Mouse (Mus musculus) midbrain, embryonic 15.5 days (tissue): ENCODE measurements around the gene Bcas3. TPM values are rescaled to one million over a fixed set of nuclear protein-coding genes. Genes with fewer than 3 reads are reported as not detected.

Source experiments
- ATAC-seq: fragments of 200-750 bp; cut with Nextera tagmentation; replicated peaks from 2 replicates; pipeline ENCODE4 v1.8.0; 2017; ENCODE audit warnings: moderate TSS enrichment
- H3K27ac ChIP-seq: fragments of 300-500 bp; sonication (generic); 2 replicates; pipeline ENCODE4 v1.5.1; 2015; ENCODE audit warnings: mild to moderate bottlenecking, inconsistent platforms
- H3K27me3 ChIP-seq: fragments of 300-500 bp; sonication (generic); replicated peaks from 2 replicates; pipeline ENCODE4 v1.6.1; 2015; ENCODE audit warnings: inconsistent platforms
- H3K36me3 ChIP-seq: fragments of 300-500 bp; sonication (generic); replicated peaks from 2 replicates; pipeline ENCODE4 v1.6.1; 2015; ENCODE audit warnings: inconsistent platforms
- H3K4me1 ChIP-seq: fragments of 300-500 bp; sonication (generic); 2 replicates; pipeline ENCODE4 v1.6.1; 2015; ENCODE audit warnings: inconsistent platforms
- H3K4me2 ChIP-seq: fragments of 300-500 bp; sonication (generic); 2 replicates; pipeline ENCODE4 v1.6.1; 2015; ENCODE audit warnings: inconsistent platforms, mild to moderate bottlenecking, moderate library complexity
- H3K4me3 ChIP-seq: fragments of 300-500 bp; sonication (generic); 2 replicates; pipeline ENCODE4 v1.5.1; 2015; ENCODE audit warnings: mild to moderate bottlenecking, inconsistent platforms
- H3K9ac ChIP-seq: fragments of 300-500 bp; sonication (generic); 2 replicates; pipeline ENCODE4 v1.6.1; 2015; ENCODE audit warnings: mild to moderate bottlenecking, inconsistent platforms
- H3K9me3 ChIP-seq: fragments of 300-500 bp; sonication (generic); 2 replicates; pipeline ENCODE4 v1.6.1; 2016; ENCODE audit warnings: inconsistent platforms
- WGBS: fragments of 180-500 bp; shearing (Covaris S2); methylation state at CpG from one replicate; pipeline ENCODE4 v1.1.7; 2015; ENCODE audit warnings: mixed read lengths; 5-methylcytosine and 5-hydroxymethylcytosine counted together
- polyA plus RNA-seq: library from polyadenylated mRNA; unstranded; fragments of >200 nt; fragmentation: Nextera tagmentation; extraction: Ambion mirVana; gene quantifications from 2 replicates; pipeline ENCODE4 v1.2.1, GENCODE M21; 2015

Gene Bcas3
- polyA plus RNA-seq, 1 experiment from 2014 or later: 30.8 TPM

GRCm38 (mm10) chr11:85837291-85837647 lies 484.3 kb downstream of the Bcas3 start:
- WGBS: 1% methylated on average over 18 of the region's 18 CpGs
- H3K9me3 ChIP-seq: no peaks in the 10 kb centered on the region
- H3K36me3 ChIP-seq: no peaks in the 10 kb centered on the region
- H3K27me3 ChIP-seq: peaks cover 81% of the 10 kb centered on the region
- no peak overlapping the region for H3K27ac ChIP-seq
- H3K4me3 ChIP-seq: no peak overlapping the region
- ATAC-seq: no peak
- no peak overlapping the region for H3K4me2 ChIP-seq
- no peak overlapping the region for H3K9ac ChIP-seq
- H3K4me1 ChIP-seq: peaks cover 23% of the 10 kb centered on the region

GRCm38 (mm10) chr11:85837648-85838423 lies 484.9 kb downstream of the Bcas3 start:
- no peak overlapping the region for H3K4me2 ChIP-seq
- H3K9me3 ChIP-seq: no peaks in the 10 kb centered on the region
- H3K9ac ChIP-seq: no peak overlapping the region
- H3K27me3 ChIP-seq: peaks cover 83% of the 10 kb centered on the region
- peaks cover 22% of the 10 kb centered on the region for H3K4me1 ChIP-seq
- no peak overlapping the region for H3K27ac ChIP-seq
- 1% methylated on average over 67 of the region's 67 CpGs for WGBS
- no peaks in the 10 kb centered on the region for H3K36me3 ChIP-seq
- ATAC-seq: no peak
- no peak overlapping the region for H3K4me3 ChIP-seq

GRCm38 (mm10) chr11:85838424-85839257 lies 485.7 kb downstream of the Bcas3 start:
- Histone ChIP-seq H3K4me3 (no peak overlapping the region), H3K27me3 (peaks cover 90% of the 10 kb centered on the region), H3K27ac (no peak overlapping the region), H3K36me3 (no peaks in the 10 kb centered on the region), H3K4me1 (peaks cover 23% of the 10 kb centered on the region), H3K4me2 (no peak overlapping the region), H3K9me3 (no peaks in the 10 kb centered on the region), H3K9ac (no peak overlapping the region)
- ATAC-seq: no peak
- WGBS: 5% methylated on average over 20 of the region's 20 CpGs

- WGBS: 9% methylated on average over 7 of the region's 7 CpGs
- H3K36me3 ChIP-seq: no peaks in the 10 kb centered on the region
- no peak for ATAC-seq
- H3K9me3 ChIP-seq: no peaks in the 10 kb centered on the region
- no peak overlapping the region for H3K4me3 ChIP-seq
- peaks cover 31% of the 10 kb centered on the region for H3K4me1 ChIP-seq
- no peak overlapping the region for H3K27ac ChIP-seq
- H3K4me2 ChIP-seq: no peak overlapping the region
- no peak overlapping the region for H3K9ac ChIP-seq
- H3K27me3 ChIP-seq: peaks cover 89% of the 10 kb centered on the region
These were observed 486.5 kb downstream of the Bcas3 start for GRCm38 (mm10) chr11:85839258-85840030.

GRCm38 (mm10) chr11:85840031-85840802 lies 487.2 kb downstream of the Bcas3 start:
- Histone ChIP-seq H3K4me2 (peak overlapping the region; percentile 21; the same call in 1 of the 2 replicates), H3K9ac (no peak overlapping the region), H3K4me3 (0 out of 2 replicates have a peak overlapping the region, but pooled peaks have one; percentile 5), H3K36me3 (no peaks in the 10 kb centered on the region), H3K27ac (no peak overlapping the region), H3K27me3 (peaks cover 89% of the 10 kb centered on the region), H3K9me3 (no peaks in the 10 kb centered on the region), H3K4me1 (peaks cover 34% of the 10 kb centered on the region)
- WGBS: 4% methylated on average over 27 of the region's 27 CpGs
- no peak for ATAC-seq

- 2% methylated on average over 21 of the region's 21 CpGs for WGBS
- Histone ChIP-seq H3K4me2 (peak overlapping the region; percentile 21; the same call in 1 of the 2 replicates), H3K4me3 (peak overlapping the region; percentile 5; the same call in 1 of the 2 replicates), H3K27ac (no peak overlapping the region), H3K27me3 (peaks cover 89% of the 10 kb centered on the region), H3K9ac (no peak overlapping the region), H3K36me3 (no peaks in the 10 kb centered on the region), H3K4me1 (peaks cover 34% of the 10 kb centered on the region), H3K9me3 (no peaks in the 10 kb centered on the region)
- ATAC-seq: no peak
These were observed 487.8 kb downstream of the Bcas3 start for GRCm38 (mm10) chr11:85840803-85841145.

- H3K4me2 ChIP-seq: no peak overlapping the region
- H3K4me3 ChIP-seq: peak overlapping the region; percentile 33; the same call in 1 of the 2 replicates
These were observed 488.3 kb downstream of the Bcas3 start for GRCm38 (mm10) chr11:85841211-85841681.

GRCm38 (mm10) chr11:85841980-85842379 lies 489.0 kb downstream of the Bcas3 start:
- Histone ChIP-seq H3K4me1 (peaks cover 34% of the 10 kb centered on the region), H3K27ac (no peak overlapping the region), H3K9me3 (no peaks in the 10 kb centered on the region), H3K4me3 (peak overlapping the region; percentile 33), H3K9ac (no peak overlapping the region), H3K4me2 (peak overlapping the region; percentile 64), H3K36me3 (no peaks in the 10 kb centered on the region), H3K27me3 (peaks cover 91% of the 10 kb centered on the region)
- 2% methylated on average over 31 of the region's 32 CpGs for WGBS
- ATAC-seq: peak; percentile 73

More at GRCm38 (mm10) chr11:85841211-85841681, 488.3 kb downstream of the Bcas3 start:
- H3K27ac ChIP-seq: no peak overlapping the region
- peaks cover 89% of the 10 kb centered on the region for H3K27me3 ChIP-seq
- ATAC-seq: no peak
- no peaks in the 10 kb centered on the region for H3K9me3 ChIP-seq
- no peak overlapping the region for H3K9ac ChIP-seq
- H3K36me3 ChIP-seq: no peaks in the 10 kb centered on the region
- peaks cover 34% of the 10 kb centered on the region for H3K4me1 ChIP-seq
- 11% methylated on average over 8 of the region's 8 CpGs for WGBS

GRCm38 (mm10) chr11:85842596-85843346 lies 489.8 kb downstream of the Bcas3 start:
- H3K36me3 ChIP-seq: no peaks in the 10 kb centered on the region
- H3K4me2 ChIP-seq: peak overlapping the region; percentile 74
- WGBS: 5% methylated on average over 24 of the region's 24 CpGs
- H3K4me3 ChIP-seq: no peak overlapping the region
- H3K9ac ChIP-seq: no peak overlapping the region
- peaks cover 88% of the 10 kb centered on the region for H3K27me3 ChIP-seq
- no peaks in the 10 kb centered on the region for H3K9me3 ChIP-seq
- H3K4me1 ChIP-seq: peaks cover 34% of the 10 kb centered on the region
- no peak for ATAC-seq
- no peak overlapping the region for H3K27ac ChIP-seq

- no peak overlapping the region for H3K9ac ChIP-seq
- no peak overlapping the region for H3K27ac ChIP-seq
- under 1% methylated on average over 18 of the region's 18 CpGs for WGBS
- H3K27me3 ChIP-seq: peaks cover 83% of the 10 kb centered on the region
- H3K9me3 ChIP-seq: no peaks in the 10 kb centered on the region
- H3K4me1 ChIP-seq: peaks cover 34% of the 10 kb centered on the region
- no peaks in the 10 kb centered on the region for H3K36me3 ChIP-seq
- peak overlapping the region; percentile 32 for H3K4me3 ChIP-seq
- ATAC-seq: 0 out of 2 replicates have a peak, but pooled peaks have one; percentile 30
- peak overlapping the region; percentile 74 for H3K4me2 ChIP-seq
These were observed 490.4 kb downstream of the Bcas3 start for GRCm38 (mm10) chr11:85843347-85843692.
